Mouse (Mus musculus): ENCODE data around the gene Prss29. TPM values are rescaled to one million over a fixed set of nuclear protein-coding genes. Genes with fewer than 3 reads are reported as not detected.
A peak's percentile ranks its signal among the peaks of the same experiment; 100 is the strongest.

Gene Prss29
- not detected in 2 replicates for polyA plus RNA-seq (2015; fragmentation: Nextera tagmentation; extraction: Ambion mirVana)

DNA sequence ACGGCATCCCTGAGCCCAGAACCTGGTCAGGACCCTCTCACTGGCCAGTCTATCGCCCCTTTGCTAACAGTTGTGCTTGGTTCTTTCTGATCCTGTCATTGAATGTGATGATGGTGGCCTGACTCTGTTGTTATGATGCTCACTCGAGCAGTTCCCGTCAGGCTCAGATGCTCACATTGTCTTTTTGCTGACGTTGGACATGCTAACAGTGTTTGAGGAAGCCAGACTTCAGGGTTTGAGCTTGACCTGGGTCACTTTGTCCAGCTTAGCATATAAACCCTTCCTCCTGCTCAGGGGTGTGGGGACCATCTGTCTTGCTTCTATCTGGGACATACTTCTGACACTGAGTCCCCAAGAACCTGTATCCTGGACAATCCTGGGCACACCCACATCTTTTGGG lies at the start of gene Prss29:
Gene Prss29, plus strand, starts transcription at position 301 of the 400 bp plus-strand sequence.
- Histone ChIP-seq H3K9ac (no peak within 1 kb of the TSS), H3K9me3 (no peaks in the 10 kb centered on the region), H3K4me3 (replicated peaks) (no peak within 1 kb of the TSS), H3K27ac (no peak within 1 kb of the TSS), H3K4me1 (replicated peaks) (no peaks in the 10 kb centered on the region), H3K36me3 (no peaks in the 10 kb centered on the region), H3K4me2 (replicated peaks) (no peak within 1 kb of the TSS), H3K27me3 (replicated peaks) (no peaks in the 10 kb centered on the region)
- no peak for ATAC-seq
- 78% methylated on average over 5 of the region's 5 CpGs for WGBS

DNA sequence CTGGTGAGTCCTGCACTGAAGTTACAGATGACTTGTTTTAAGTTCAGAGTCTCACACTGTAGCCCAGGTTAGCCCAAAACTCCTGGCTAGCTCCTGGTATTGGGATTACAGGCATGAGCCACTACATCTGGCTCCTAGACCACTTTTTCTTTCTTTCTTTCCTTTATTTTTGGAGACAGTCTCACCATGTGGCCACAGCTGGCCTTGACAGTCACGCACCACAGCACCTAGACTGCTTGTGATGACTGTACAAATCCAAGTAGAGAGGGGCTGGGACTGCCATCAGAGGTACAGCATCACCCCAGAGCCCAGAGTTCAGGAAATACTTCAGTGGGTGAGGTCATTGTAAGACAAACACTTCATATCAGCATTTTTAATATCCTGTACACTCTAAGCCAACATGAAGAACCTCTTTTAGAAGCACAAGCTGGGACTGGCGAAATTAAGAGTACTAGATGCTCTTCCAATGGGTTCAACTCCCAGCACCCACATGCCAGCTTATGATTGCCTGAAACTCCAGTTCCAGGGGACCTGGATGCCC lies 47.6 kb upstream of the Prss29 start:
- WGBS: 66% methylated on average over 2 of the region's 2 CpGs
- H3K9me3 ChIP-seq: no peaks in the 10 kb centered on the region
- no peak overlapping the region; the same call in 1 of the 2 replicates for H3K9ac ChIP-seq
- H3K4me2 ChIP-seq (replicated peaks): peak overlapping the region; percentile 74
- H3K27ac ChIP-seq: no peak overlapping the region
- H3K4me1 ChIP-seq (replicated peaks): peaks cover 25% of the 10 kb centered on the region
- no peaks in the 10 kb centered on the region for H3K27me3 ChIP-seq (replicated peaks)
- peaks cover 41% of the 10 kb centered on the region for H3K36me3 ChIP-seq
- no peak for ATAC-seq
- 0 out of 2 replicates have a peak overlapping the region, but pooled peaks have one; percentile 92 for H3K4me3 ChIP-seq (replicated peaks)

DNA sequence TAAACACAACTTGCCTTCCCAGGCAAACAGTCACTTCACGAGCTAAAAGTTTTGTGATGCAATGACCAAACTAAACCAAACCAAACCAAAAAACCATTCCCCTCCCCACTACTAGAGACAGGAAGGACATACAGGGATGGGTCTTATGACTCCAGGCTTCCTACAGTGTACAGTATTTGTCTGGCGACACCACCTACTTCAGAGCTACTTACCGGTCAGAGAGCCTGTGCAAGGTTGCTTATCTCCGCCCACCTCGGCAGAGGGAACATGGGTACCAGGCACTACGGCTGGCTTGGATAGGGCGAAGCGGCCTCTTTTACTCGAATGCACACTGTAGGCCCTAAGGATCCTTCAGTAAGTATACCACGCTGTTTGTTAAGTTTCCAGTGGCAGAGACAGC lies 46.1 kb upstream of the Prss29 start:
- peaks cover 25% of the 10 kb centered on the region for H3K4me1 ChIP-seq (replicated peaks)
- H3K36me3 ChIP-seq: peaks cover 27% of the 10 kb centered on the region
- H3K9me3 ChIP-seq: no peaks in the 10 kb centered on the region
- H3K4me2 ChIP-seq (replicated peaks): peak overlapping the region; percentile 74
- H3K27ac ChIP-seq: peak overlapping the region; percentile 99
- peak overlapping the region; percentile 100 for H3K9ac ChIP-seq
- WGBS: under 1% methylated on average over 10 of the region's 10 CpGs
- no peak for ATAC-seq
- peak overlapping the region; percentile 92 for H3K4me3 ChIP-seq (replicated peaks)
- no peaks in the 10 kb centered on the region for H3K27me3 ChIP-seq (replicated peaks)

DNA sequence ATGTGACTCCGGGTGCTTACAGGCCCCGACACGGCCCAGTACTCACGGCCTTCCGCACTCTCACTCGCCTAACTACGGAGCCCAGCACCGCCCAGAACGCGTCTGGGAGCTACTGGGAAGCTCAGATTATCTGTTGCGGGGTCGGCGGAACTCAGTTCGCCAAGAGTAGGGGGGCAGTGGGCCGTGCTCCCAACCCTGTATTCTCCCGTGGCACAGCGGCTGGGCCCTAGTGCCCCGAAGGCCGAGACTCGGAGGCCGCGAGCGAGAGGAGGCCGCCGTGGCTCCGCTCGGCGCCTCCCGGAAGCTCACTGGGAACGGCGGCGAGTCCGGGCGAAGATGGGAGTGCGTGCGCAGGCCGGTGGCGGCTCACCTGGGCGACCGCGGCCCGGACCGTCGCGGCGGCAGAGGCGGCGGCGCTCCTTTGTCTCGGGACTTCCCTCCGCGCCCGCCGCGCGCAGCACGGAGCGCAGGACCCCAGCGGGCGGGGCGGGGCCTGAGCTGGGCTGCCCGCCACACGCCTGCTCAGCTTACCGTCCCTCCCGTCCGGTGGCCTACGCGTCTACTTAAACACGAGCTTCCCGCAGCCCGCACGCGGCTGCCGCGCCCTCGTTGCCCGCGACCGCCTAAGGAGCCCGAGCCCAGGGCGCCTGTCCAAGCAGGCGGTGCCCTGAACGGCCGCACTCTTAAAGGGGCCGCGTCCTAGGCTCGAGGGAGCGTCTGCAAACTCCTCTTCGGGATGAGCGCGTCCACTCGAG lies 45.3 kb upstream of the Prss29 start:
- peak overlapping the region; percentile 99 for H3K27ac ChIP-seq
- peak overlapping the region; percentile 100 for H3K9ac ChIP-seq
- no peaks in the 10 kb centered on the region for H3K27me3 ChIP-seq (replicated peaks)
- peaks cover 19% of the 10 kb centered on the region for H3K36me3 ChIP-seq
- H3K4me2 ChIP-seq (replicated peaks): peak overlapping the region; percentile 74
- peak overlapping the region; percentile 92 for H3K4me3 ChIP-seq (replicated peaks)
- ATAC-seq: peak; percentile 92
- WGBS: under 1% methylated on average over 91 of the region's 92 CpGs
- no peaks in the 10 kb centered on the region for H3K9me3 ChIP-seq
- peaks cover 25% of the 10 kb centered on the region for H3K4me1 ChIP-seq (replicated peaks)

DNA sequence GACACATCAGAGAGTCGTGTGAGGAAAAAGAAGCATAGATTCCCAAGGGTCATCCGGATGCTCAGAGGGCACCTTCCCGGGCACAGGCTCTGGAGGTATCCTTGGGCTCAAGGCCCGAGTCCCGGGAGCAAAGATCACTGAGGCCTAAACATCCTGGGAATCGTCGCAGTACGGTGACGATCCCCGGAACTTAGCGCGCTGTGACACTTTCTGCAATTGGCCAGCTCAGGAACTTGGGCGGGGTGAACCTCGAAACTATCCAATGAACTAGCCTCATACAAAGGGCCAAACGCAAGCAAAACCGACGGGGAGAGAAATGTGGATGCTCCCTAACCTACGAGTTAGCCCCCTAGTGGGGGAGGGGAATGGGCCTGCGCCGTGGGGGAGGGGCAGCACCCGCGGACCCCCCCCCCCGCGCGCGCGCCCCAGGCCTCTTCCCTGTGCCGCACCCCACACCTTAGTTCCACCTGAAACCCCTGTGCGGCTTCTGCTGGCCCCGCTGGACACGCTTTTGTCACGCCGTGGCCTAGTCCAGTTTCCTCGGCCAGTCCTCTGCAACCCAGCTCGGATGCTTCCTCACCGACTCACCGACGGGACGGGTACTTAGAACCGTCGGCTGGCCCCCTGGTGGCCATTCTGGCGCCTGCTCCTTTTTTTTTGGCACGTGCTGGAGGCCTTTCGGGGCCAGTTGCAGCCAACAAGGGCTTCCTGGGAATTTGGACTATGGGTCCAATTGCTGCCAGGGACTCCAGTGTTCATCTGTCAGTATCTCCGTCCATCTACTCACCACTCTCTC lies 44.5 kb upstream of the Prss29 start:
- Histone ChIP-seq H3K27ac (peak overlapping the region; percentile 99), H3K4me2 (replicated peaks) (peak overlapping the region; percentile 74), H3K4me3 (replicated peaks) (peak overlapping the region; percentile 92), H3K4me1 (replicated peaks) (peaks cover 25% of the 10 kb centered on the region), H3K27me3 (replicated peaks) (no peaks in the 10 kb centered on the region), H3K9ac (peak overlapping the region; percentile 100), H3K9me3 (no peaks in the 10 kb centered on the region), H3K36me3 (peaks cover 11% of the 10 kb centered on the region)
- WGBS: under 1% methylated on average over 43 of the region's 45 CpGs
- peak; percentile 87 for ATAC-seq

DNA sequence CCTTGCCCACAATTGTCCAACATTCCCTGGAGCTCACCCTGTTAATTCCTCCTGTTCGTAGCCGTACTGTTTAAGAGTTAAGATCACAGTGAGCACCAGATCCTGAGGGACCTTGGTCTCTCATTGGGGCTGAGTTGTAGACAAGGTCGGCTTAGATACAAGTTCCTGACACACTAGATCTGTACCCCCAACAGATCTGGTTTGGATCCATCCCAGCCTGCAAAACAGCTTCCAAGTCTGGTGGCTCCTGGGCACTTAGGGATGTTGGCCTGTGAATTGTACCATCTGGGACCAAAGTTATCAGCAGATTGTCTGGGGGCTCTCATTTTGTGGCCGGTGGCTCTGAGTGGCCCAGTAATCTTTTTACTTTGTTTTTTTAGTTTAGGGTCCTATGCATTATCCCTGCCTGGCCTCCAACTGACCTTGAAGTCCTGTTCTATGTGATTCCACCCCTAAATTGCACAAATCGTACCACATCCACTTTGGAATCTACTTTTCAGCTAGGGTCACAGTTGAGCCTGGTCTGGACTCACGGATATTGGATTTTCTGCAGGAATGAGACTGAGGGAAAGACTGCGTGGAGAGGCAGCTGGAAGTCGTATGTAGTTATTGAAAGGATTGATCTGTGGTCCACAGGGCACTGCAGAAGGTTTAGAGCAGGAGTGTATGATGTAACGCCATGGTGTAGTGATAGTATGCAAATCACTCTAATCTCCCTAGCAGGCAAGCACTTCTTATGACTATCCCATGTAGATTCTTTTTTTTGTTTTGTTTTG lies 43.7 kb upstream of the Prss29 start, which contains the start of gene Ube2i:
Gene Ube2i, minus strand, starts transcription at position 52 of the 776 bp plus-strand sequence.
- Histone ChIP-seq H3K27me3 (replicated peaks) (no peaks in the 10 kb centered on the region), H3K4me3 (replicated peaks) (peak within 1 kb of the TSS; percentile 92), H3K4me1 (replicated peaks) (peaks cover 25% of the 10 kb centered on the region), H3K36me3 (peaks cover 2% of the 10 kb centered on the region; the same call in 1 of the 2 replicates), H3K9ac (peak within 1 kb of the TSS; percentile 100), H3K9me3 (no peaks in the 10 kb centered on the region), H3K4me2 (replicated peaks) (peak within 1 kb of the TSS; percentile 74), H3K27ac (peak within 1 kb of the TSS; percentile 99)
- 81% methylated on average over 9 of the region's 9 CpGs for WGBS
- ATAC-seq: no peak

DNA sequence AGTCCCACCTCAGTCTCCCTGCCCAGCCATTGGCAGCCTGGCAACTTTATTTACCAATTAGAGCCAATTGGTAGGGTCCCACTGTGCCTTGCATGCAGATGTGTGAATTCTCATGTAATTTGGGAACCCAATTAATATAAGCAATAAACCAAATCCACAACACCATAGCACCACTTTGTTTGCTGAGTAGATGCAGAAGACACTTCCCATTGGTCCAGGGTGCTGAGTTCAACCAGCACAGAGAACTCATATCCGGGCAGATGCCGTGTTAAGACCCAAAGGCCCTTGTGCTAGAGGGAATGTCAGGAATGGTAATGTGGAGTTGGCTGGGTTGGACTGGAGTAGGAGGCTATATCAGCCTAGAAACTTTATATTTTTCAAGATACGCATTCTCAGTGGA lies 42.6 kb upstream of the Prss29 start:
- no peak overlapping the region for H3K27ac ChIP-seq
- peaks cover 18% of the 10 kb centered on the region for H3K4me1 ChIP-seq (replicated peaks)
- H3K9ac ChIP-seq: no peak overlapping the region
- no peaks in the 10 kb centered on the region for H3K27me3 ChIP-seq (replicated peaks)
- no peak for ATAC-seq
- no peaks in the 10 kb centered on the region for H3K9me3 ChIP-seq
- H3K4me3 ChIP-seq (replicated peaks): no peak overlapping the region
- H3K4me2 ChIP-seq (replicated peaks): no peak overlapping the region
- WGBS: 97% methylated on average over 3 of the region's 3 CpGs
- H3K36me3 ChIP-seq: no peaks in the 10 kb centered on the region

DNA sequence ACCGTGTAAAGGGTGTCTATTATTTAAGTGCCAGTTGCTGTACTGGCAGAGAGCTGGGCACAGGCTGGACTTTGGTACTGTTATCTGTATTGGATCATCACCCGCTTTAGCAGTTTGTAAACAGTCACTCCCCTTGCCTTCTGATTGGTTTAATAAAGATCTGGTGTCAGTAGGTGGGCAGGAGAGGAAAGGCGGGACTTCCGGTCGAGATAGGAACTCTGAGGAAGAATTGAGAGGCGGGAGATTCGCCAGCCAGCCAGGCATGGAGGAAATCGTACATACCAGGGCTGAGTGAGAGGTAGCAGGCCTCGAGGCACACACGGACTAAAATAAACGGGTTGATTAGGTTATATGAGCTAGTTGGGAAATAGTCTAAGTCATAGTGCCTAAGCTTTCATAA lies 36.3 kb upstream of the Prss29 start:
- 0 out of 2 replicates have a peak, but pooled peaks cover 2% of the 10 kb centered on the region for H3K4me1 ChIP-seq (replicated peaks)
- H3K27ac ChIP-seq: no peak overlapping the region
- no peaks in the 10 kb centered on the region for H3K36me3 ChIP-seq
- ATAC-seq: peak; percentile 77; the same call in 1 of the 2 replicates
- peak overlapping the region; percentile 15; the same call in 1 of the 2 replicates for H3K4me2 ChIP-seq (replicated peaks)
- H3K9ac ChIP-seq: no peak overlapping the region
- 27% methylated on average over 11 of the region's 11 CpGs for WGBS
- H3K9me3 ChIP-seq: no peaks in the 10 kb centered on the region
- no peaks in the 10 kb centered on the region for H3K27me3 ChIP-seq (replicated peaks)
- no peak overlapping the region for H3K4me3 ChIP-seq (replicated peaks)

DNA sequence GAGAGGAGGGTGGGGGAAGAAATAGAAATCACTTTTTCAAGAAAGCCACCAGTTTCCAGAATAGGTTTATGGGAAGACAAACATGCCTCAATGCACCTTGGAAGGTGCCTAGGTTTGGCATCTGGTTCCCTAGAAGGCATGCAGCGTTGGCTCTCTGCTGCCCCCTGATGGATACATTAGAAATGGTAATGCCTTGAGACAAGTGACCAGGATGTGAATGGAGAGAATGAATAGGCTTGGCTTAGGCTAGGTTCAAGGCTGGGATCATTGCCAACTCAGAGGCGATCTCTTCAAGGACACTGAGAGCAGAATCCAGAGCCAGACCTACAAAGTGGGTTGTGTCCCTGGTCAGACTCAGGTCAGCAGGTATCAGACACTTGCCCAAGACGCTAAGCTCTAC lies 33.4 kb upstream of the Prss29 start:
- no peak for ATAC-seq
- no peak overlapping the region for H3K4me2 ChIP-seq (replicated peaks)
- no peak overlapping the region for H3K27ac ChIP-seq
- no peaks in the 10 kb centered on the region for H3K36me3 ChIP-seq
- H3K27me3 ChIP-seq (replicated peaks): no peaks in the 10 kb centered on the region
- no peak overlapping the region for H3K4me3 ChIP-seq (replicated peaks)
- no peak overlapping the region for H3K9ac ChIP-seq
- H3K4me1 ChIP-seq (replicated peaks): 0 out of 2 replicates have a peak, but pooled peaks cover 2% of the 10 kb centered on the region
- WGBS: 23% methylated on average over 3 of the region's 3 CpGs
- H3K9me3 ChIP-seq: no peaks in the 10 kb centered on the region

DNA sequence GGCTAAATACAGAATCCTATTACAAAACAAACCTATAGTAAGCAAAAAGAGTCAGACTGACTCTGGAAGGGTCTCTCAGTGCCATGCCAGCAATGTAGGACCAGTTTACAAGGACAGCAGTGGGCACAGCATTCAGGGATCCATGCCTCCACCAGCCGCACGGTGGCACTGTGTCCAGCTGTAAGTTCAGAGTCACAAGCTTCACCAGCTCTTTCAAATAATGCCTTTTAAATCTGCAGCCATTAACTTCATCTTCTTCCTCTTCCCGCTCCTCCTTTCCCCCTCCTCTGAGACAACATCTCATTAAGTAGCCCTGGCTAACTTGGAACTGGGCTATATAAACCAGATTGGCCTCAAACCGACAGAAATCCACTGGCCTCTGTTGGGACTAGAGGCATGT lies 29.6 kb upstream of the Prss29 start:
- Histone ChIP-seq H3K27ac (no peak overlapping the region), H3K9ac (no peak overlapping the region), H3K9me3 (no peaks in the 10 kb centered on the region), H3K4me1 (replicated peaks) (no peaks in the 10 kb centered on the region), H3K36me3 (no peaks in the 10 kb centered on the region), H3K27me3 (replicated peaks) (no peaks in the 10 kb centered on the region), H3K4me3 (replicated peaks) (no peak overlapping the region), H3K4me2 (replicated peaks) (no peak overlapping the region)
- ATAC-seq: no peak
- WGBS: 17% methylated on average over 4 of the region's 4 CpGs

DNA sequence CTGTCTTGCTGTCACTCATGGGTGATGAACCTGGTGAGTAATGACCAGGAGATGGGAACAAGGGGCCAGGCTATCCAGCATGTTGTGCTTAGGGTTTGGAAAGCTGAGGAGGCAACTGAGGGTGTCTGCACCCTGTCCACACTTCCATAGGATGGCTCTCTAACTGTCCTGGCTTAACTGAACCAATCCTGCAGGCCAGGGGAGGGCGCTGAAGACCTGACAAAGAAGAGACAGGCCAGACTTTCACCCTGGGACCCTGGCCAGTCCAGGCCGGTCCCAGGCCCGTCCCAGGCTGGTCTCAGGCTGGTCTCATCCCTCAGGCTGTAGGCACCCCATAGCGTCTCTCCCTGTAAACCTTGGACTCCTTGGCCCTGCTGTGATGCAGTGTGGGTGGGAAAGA lies 28.0 kb upstream of the Prss29 start:
- Histone ChIP-seq H3K27me3 (replicated peaks) (no peaks in the 10 kb centered on the region), H3K9me3 (no peaks in the 10 kb centered on the region), H3K27ac (no peak overlapping the region), H3K36me3 (no peaks in the 10 kb centered on the region), H3K9ac (no peak overlapping the region), H3K4me1 (replicated peaks) (no peaks in the 10 kb centered on the region), H3K4me3 (replicated peaks) (no peak overlapping the region), H3K4me2 (replicated peaks) (no peak overlapping the region)
- ATAC-seq: no peak
- 19% methylated on average over 4 of the region's 4 CpGs for WGBS
